ENCODE assay signal across 9 mouse cellular contexts in genomic region chr10:109496161-109496560, GRCm38 (mm10).
DNase-seq lines count a peak whose midpoint lies in the region; ATAC-seq and TF ChIP-seq lines count a peak whose summit lies in the region.
"Had no signal": no experiment of that assay in that cellular context is flagged by ENCODE, and none has a peak within 500 bp of the region (broad histone marks: within the 10 kb centered on the region; RNA-seq: fewer than 3 reads in every experiment).

No protein-coding gene starts in this region.

- H3K4me3 ChIP-seq in lung, embryonic 14.5 days (ENCODE audit: low read depth, low read length), result no peak overlapping the region
- H3K4me3 ChIP-seq in lung, adult 2 months (replicated peaks; ENCODE audit: extremely low read depth, low read depth, low read length), result no peak overlapping the region
- H3K4me3 ChIP-seq in forebrain, postnatal 0 days (ENCODE audit: low read depth, low read length), result no peak overlapping the region
- H3K4me3 ChIP-seq: limb, embryonic 15.5 days had no signal

- ATAC-seq in lung, embryonic 14.5 days (ENCODE audit: insufficient read depth), result peak; percentile 60
- ATAC-seq in forebrain, postnatal 0 days, result peak; percentile 67
- ATAC-seq in monocyte, adult 5-6 weeks (replicated peaks; ENCODE audit: insufficient number of reproducible peaks, low FRiP score, low TSS enrichment, poor library complexity, severe bottlenecking), result no peak

- TF ChIP-seq POLR2A in lung, adult 2 months (IDR thresholded peaks at IDR 0.05; ENCODE audit: borderline replicate concordance, extremely low read depth, low read depth, low read length), result no peak

- peak; percentile 63 for TF ChIP-seq CTCF in lung, embryonic 14.5 days (IDR thresholded peaks at IDR 0.05; ENCODE audit: low read depth)
- TF ChIP-seq CTCF in lung, adult 2 months (IDR thresholded peaks at IDR 0.05; ENCODE audit: insufficient read depth, low read length), result no peak
- peak; percentile 81 for TF ChIP-seq CTCF in forebrain, postnatal 0 days (IDR thresholded peaks at IDR 0.05; ENCODE audit: low read depth)

- H3K27ac ChIP-seq in lung, embryonic 14.5 days (ENCODE audit: low read depth), result no peak overlapping the region
- no peak overlapping the region for H3K27ac ChIP-seq in forebrain, postnatal 0 days (ENCODE audit: low read depth, low read length)
- H3K27ac ChIP-seq: limb, embryonic 15.5 days had no signal

- H3K4me1 ChIP-seq in lung, embryonic 14.5 days (ENCODE audit: insufficient read depth), result no peaks in the 10 kb centered on the region
- H3K4me1 ChIP-seq in lung, adult 2 months (ENCODE audit: control insufficient read depth, insufficient read depth, low read length), result no peaks in the 10 kb centered on the region
- H3K4me1 ChIP-seq in forebrain, postnatal 0 days (ENCODE audit: insufficient read depth), result peaks cover 2% of the 10 kb centered on the region; the same call in 1 of the 2 replicates
- H3K4me1 ChIP-seq: limb, embryonic 15.5 days had no signal

- no peak overlapping the region for H3K4me2 ChIP-seq in lung, embryonic 14.5 days
- H3K4me2 ChIP-seq in forebrain, postnatal 0 days (ENCODE audit: low read depth), result no peak overlapping the region
- H3K4me2 ChIP-seq: limb, embryonic 15.5 days had no signal

- peak; percentile 79 for DNase-seq in lung, embryonic 14.5 days
- DNase-seq in lung, adult 2 months, result no peak
- peak; percentile 71 for DNase-seq in brain, embryonic 18.5 days (ENCODE audit: low read depth, low spot score)
- peak; percentile 89 for DNase-seq in forebrain, postnatal 0 days
- DNase-seq in left cerebral cortex, adult 11 months (ENCODE audit: low spot score), result peak; percentile 73
- DNase-seq in right cerebral cortex, adult 2 months (ENCODE audit: low spot score in 2 of 2), result peak; percentile 70 to 75
- no peak for DNase-seq in gastrocnemius, postnatal 25 days

- WGBS in lung, embryonic 14.5 days, result 74% methylated on average over 10 of the region's 10 CpGs
- 74% methylated on average over 10 of the region's 10 CpGs for WGBS in lung, adult 2 months
- 75% methylated on average over 10 of the region's 10 CpGs for WGBS in forebrain, postnatal 0 days

- no peaks in the 10 kb centered on the region for H3K36me3 ChIP-seq in lung, embryonic 14.5 days (ENCODE audit: insufficient read depth)
- H3K36me3 ChIP-seq in forebrain, postnatal 0 days (ENCODE audit: insufficient read depth), result no peaks in the 10 kb centered on the region
- H3K36me3 ChIP-seq: limb, embryonic 15.5 days had no signal

- H3K27me3 ChIP-seq in lung, embryonic 14.5 days (ENCODE audit: insufficient read depth, low read length), result no peaks in the 10 kb centered on the region
- no peaks in the 10 kb centered on the region for H3K27me3 ChIP-seq in forebrain, postnatal 0 days (ENCODE audit: insufficient read depth, low read length)
- H3K27me3 ChIP-seq: limb, embryonic 15.5 days had no signal

- no peaks in the 10 kb centered on the region for H3K9me3 ChIP-seq in lung, embryonic 14.5 days (ENCODE audit: low read depth, low read length)
- H3K9me3 ChIP-seq in forebrain, postnatal 0 days (ENCODE audit: low read length), result no peaks in the 10 kb centered on the region
- H3K9me3 ChIP-seq: limb, embryonic 15.5 days had no signal

- no peak overlapping the region for H3K9ac ChIP-seq in lung, embryonic 14.5 days
- H3K9ac ChIP-seq in forebrain, postnatal 0 days, result no peak overlapping the region
- H3K9ac ChIP-seq: limb, embryonic 15.5 days had no signal

Comparison
In these comparisons a context has a peak if more than half of its experiments do, and no peak if none do; other contexts are left out.
1. DNase-seq: peak in lung, embryonic 14.5 days (single experiment), brain, embryonic 18.5 days (single experiment), forebrain, postnatal 0 days (single experiment), left cerebral cortex, adult 11 months (single experiment) and right cerebral cortex, adult 2 months (2 of 2); none in lung, adult 2 months (single experiment) and gastrocnemius, postnatal 25 days (single experiment).